ENCODE assay signal across 8 mouse cellular contexts in the genomic region with DNA sequence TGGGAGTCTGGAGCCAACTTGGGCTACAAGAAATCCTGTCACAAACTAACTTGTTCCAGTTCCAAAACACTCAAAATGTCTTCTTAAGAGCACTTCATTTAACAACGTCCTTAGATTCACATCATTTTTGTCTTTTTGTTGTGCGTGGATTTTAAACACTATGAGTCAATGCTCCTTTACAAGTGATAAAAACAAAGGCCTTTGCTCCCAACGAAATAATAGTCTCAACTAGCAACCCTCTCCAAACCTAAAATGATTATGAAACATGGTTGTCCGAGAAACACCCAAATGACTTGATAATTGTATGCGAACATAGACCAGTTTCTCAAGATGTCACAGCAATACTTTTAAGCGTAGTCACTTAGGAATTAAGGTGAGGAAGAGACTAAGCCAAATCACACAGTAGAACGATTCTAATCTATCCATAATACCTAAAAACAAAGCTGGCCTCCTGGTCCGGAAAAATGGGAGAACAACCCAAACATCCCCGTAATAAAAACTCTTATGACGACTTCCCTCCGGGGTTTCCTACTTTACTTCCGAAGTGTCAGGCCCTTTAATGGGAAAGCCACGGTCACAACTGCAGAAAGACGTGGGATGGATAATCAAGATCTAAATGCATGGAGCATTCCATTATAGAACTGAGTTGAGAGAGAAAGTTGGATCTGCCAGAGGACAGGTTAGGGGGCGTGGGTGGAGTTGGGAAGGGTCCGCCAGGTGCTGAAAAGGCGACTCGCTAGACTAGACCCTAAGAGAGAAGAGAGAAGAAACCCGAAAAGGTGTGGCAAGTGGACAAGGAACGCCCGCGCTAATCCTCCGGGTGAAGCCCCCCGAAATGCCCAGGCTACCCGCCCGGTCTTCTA. TPM values are rescaled to one million over a fixed set of nuclear protein-coding genes. Genes with fewer than 3 reads are reported as not detected.
DNase-seq lines count a peak whose midpoint lies in the region; ATAC-seq lines count a peak whose summit lies in the region.

No protein-coding gene starts in this region.

- H3K36me3 ChIP-seq in neural tube, embryonic 11.5 days (ENCODE audit: control insufficient read depth, insufficient read depth, low read length) = no peaks in the 10 kb centered on the region
- H3K36me3 ChIP-seq in hindbrain, embryonic 10.5 days = peaks cover 7% of the 10 kb centered on the region; the same call in 1 of the 2 replicates

- peak overlapping the region; percentile 55 for H3K4me2 ChIP-seq in neural tube, embryonic 11.5 days (ENCODE audit: low read depth)

- peak overlapping the region; percentile 91 for H3K9ac ChIP-seq in neural tube, embryonic 11.5 days (ENCODE audit: low read length)

- no peak overlapping the region for H3K27ac ChIP-seq in neural tube, embryonic 11.5 days (ENCODE audit: low read depth, low read length)
- peak overlapping the region; percentile 91 for H3K27ac ChIP-seq in hindbrain, embryonic 10.5 days

- no peak for DNase-seq in neural tube, embryonic 11.5 days (ENCODE audit: low spot score)
- no peak for DNase-seq in neural tube, embryonic 10.5 days (ENCODE audit: extremely low spot score, low spot score)
- DNase-seq in embryo, embryonic 11 days = peak; percentile 29
- DNase-seq in hindbrain, embryonic 10.5 days (ENCODE audit: low spot score) = no peak
- DNase-seq in lung, postnatal 36 days = peak; percentile 59
- DNase-seq in adrenal gland, adult (ENCODE audit: inconsistent age in 2 of 2, low spot score in 1 of 2) = no peak
- DNase-seq in ovary, postnatal 36 days (ENCODE audit: low spot score) = no peak
- DNase-seq in ovary, postnatal 10 days (ENCODE audit: low spot score) = no peak

- H3K9me3 ChIP-seq in neural tube, embryonic 11.5 days (ENCODE audit: control insufficient read depth, low read length) = no peaks in the 10 kb centered on the region
- H3K9me3 ChIP-seq in hindbrain, embryonic 10.5 days = no peaks in the 10 kb centered on the region

- peak overlapping the region; percentile 89 for H3K4me3 ChIP-seq in neural tube, embryonic 11.5 days (ENCODE audit: low read depth, low read length)
- H3K4me3 ChIP-seq in hindbrain, embryonic 10.5 days = peak overlapping the region; percentile 86

- H3K4me1 ChIP-seq in neural tube, embryonic 11.5 days (ENCODE audit: control insufficient read depth, insufficient read depth, low read length) = no peaks in the 10 kb centered on the region
- peaks cover 14% of the 10 kb centered on the region for H3K4me1 ChIP-seq in hindbrain, embryonic 10.5 days (replicated peaks)

- ATAC-seq in neural tube, embryonic 11.5 days (ENCODE audit: insufficient read depth, low FRiP score, low TSS enrichment) = peak; percentile 54

- no peaks in the 10 kb centered on the region for H3K27me3 ChIP-seq in neural tube, embryonic 11.5 days (ENCODE audit: control insufficient read depth, insufficient read depth, low read length)
- no peaks in the 10 kb centered on the region for H3K27me3 ChIP-seq in hindbrain, embryonic 10.5 days (ENCODE audit: insufficient read depth, poor library complexity, severe bottlenecking)

- WGBS in neural tube, embryonic 11.5 days = 14% methylated on average over 26 of the region's 26 CpGs
- WGBS in hindbrain, embryonic 10.5 days = 15% methylated on average over 26 of the region's 26 CpGs

RNA-seq across cellular contexts. Expression of a gene that starts 0.7 kb away (rescaled TPM):
- polyA plus RNA-seq in neural tube, embryonic 11.5 days (2014; fragmentation: Nextera tagmentation; extraction: Ambion mirVana) = 14.1 and 19.4 TPM in 2 replicates
- polyA plus RNA-seq in hindbrain, embryonic 10.5 days (2016; fragmentation: Nextera tagmentation; extraction: Ambion mirVana) = 11.3 and 14.8 TPM in 2 replicates

RNA-seq across cellular contexts. Expression of a gene that starts 18.5 kb away (rescaled TPM):
- polyA plus RNA-seq in neural tube, embryonic 11.5 days (2014; fragmentation: Nextera tagmentation; extraction: Ambion mirVana) = 43.8 and 44.1 TPM in 2 replicates
- polyA plus RNA-seq in hindbrain, embryonic 10.5 days (2016; fragmentation: Nextera tagmentation; extraction: Ambion mirVana) = 28.6 and 36.4 TPM in 2 replicates

RNA-seq across cellular contexts. Expression of a gene that starts 44.2 kb away (rescaled TPM):
- polyA plus RNA-seq in neural tube, embryonic 11.5 days (2014; fragmentation: Nextera tagmentation; extraction: Ambion mirVana) = 11.1 and 12.0 TPM in 2 replicates
- 16.4 and 18.2 TPM in 2 replicates for polyA plus RNA-seq in hindbrain, embryonic 10.5 days (2016; fragmentation: Nextera tagmentation; extraction: Ambion mirVana)

Comparison
In these comparisons a context has a peak if more than half of its experiments do, and no peak if none do; other contexts are left out.
1. DNase-seq: peak in embryo, embryonic 11 days (single experiment) and lung, postnatal 36 days (single experiment); none in neural tube, embryonic 11.5 days (single experiment), neural tube, embryonic 10.5 days (single experiment), hindbrain, embryonic 10.5 days (single experiment), adrenal gland, adult (0 of 2), ovary, postnatal 36 days (single experiment) and ovary, postnatal 10 days (single experiment).